Mouse (Mus musculus) forebrain, embryonic 12.5 days (tissue): Measurements from ENCODE around the gene Mboat1. TPM values are rescaled to one million over a fixed set of nuclear protein-coding genes. Genes with fewer than 3 reads are reported as not detected.

Source experiments
- ATAC-seq: fragments of 200-750 bp; cut with Nextera tagmentation; 2 replicates; pipeline ENCODE4 v1.8.0; 2017; ENCODE audit warnings: moderate TSS enrichment; ENCODE audit not compliant: low FRiP score
- H3K27ac ChIP-seq: fragments of 300-500 bp; sonication (generic); 2 replicates; pipeline ENCODE4 v1.5.1; 2016; ENCODE audit warnings: mild to moderate bottlenecking
- H3K27me3 ChIP-seq: fragments of 300-500 bp; sonication (generic); 2 replicates; pipeline ENCODE4 v1.6.1; 2016; ENCODE audit warnings: mild to moderate bottlenecking
- H3K36me3 ChIP-seq: fragments of 300-500 bp; sonication (generic); replicated peaks from 2 replicates; pipeline ENCODE4 v1.6.1; 2016; ENCODE audit warnings: mild to moderate bottlenecking
- H3K4me1 ChIP-seq: fragments of 300-500 bp; sonication (generic); 2 replicates; pipeline ENCODE4 v1.6.1; 2016
- H3K4me2 ChIP-seq: fragments of 300-500 bp; sonication (generic); 2 replicates; pipeline ENCODE4 v1.6.1; 2016; ENCODE audit warnings: mild to moderate bottlenecking, moderate library complexity
- H3K4me3 ChIP-seq: fragments of 300-500 bp; sonication (generic); replicated peaks from 2 replicates; pipeline ENCODE4 v1.5.1; 2016; ENCODE audit warnings: mild to moderate bottlenecking
- H3K9ac ChIP-seq: fragments of 300-500 bp; sonication (generic); 2 replicates; pipeline ENCODE4 v1.6.1; 2016; ENCODE audit warnings: mild to moderate bottlenecking
- H3K9me3 ChIP-seq: fragments of 300-500 bp; sonication (generic); 2 replicates; pipeline ENCODE4 v1.6.1; 2016
- WGBS: fragments of 180-500 bp; shearing (Covaris S2); methylation state at CpG from one replicate; pipeline ENCODE4 v1.1.7; 2016; 5-methylcytosine and 5-hydroxymethylcytosine counted together
- polyA plus RNA-seq: library from polyadenylated mRNA; unstranded; fragments of >200 nt; fragmentation: Nextera tagmentation; extraction: Ambion mirVana; gene quantifications from 2 replicates; pipeline ENCODE4 v1.2.1, GENCODE M21; 2016

Gene Mboat1
- polyA plus RNA-seq, 1 experiment from 2014 or later: 5.1 TPM

- Histone ChIP-seq H3K4me1 (no peaks in the 10 kb centered on the region), H3K27ac (no peak overlapping the region), H3K9ac (no peak overlapping the region), H3K36me3 (no peaks in the 10 kb centered on the region), H3K4me3 (no peak overlapping the region), H3K27me3 (no peaks in the 10 kb centered on the region), H3K9me3 (no peaks in the 10 kb centered on the region), H3K4me2 (no peak overlapping the region)
- 92% methylated on average over 4 of the region's 4 CpGs for WGBS
- ATAC-seq: no peak
These were observed 18.0 kb downstream of the Mboat1 start for GRCm38 (mm10) chr13:30154264-30154663.

GRCm38 (mm10) chr13:30159626-30160025, 23.3 kb downstream of the Mboat1 start:
- 89% methylated on average over 4 of the region's 4 CpGs for WGBS
- no peak overlapping the region for H3K9ac ChIP-seq
- H3K4me1 ChIP-seq: no peaks in the 10 kb centered on the region
- no peaks in the 10 kb centered on the region for H3K36me3 ChIP-seq
- no peaks in the 10 kb centered on the region for H3K27me3 ChIP-seq
- H3K9me3 ChIP-seq: no peaks in the 10 kb centered on the region
- H3K4me2 ChIP-seq: no peak overlapping the region
- ATAC-seq: no peak
- no peak overlapping the region for H3K4me3 ChIP-seq
- H3K27ac ChIP-seq: no peak overlapping the region

- H3K9me3 ChIP-seq: no peaks in the 10 kb centered on the region
- WGBS: 93% methylated on average over 2 of the region's 2 CpGs
- H3K9ac ChIP-seq: no peak overlapping the region
- H3K4me2 ChIP-seq: no peak overlapping the region
- H3K4me1 ChIP-seq: no peaks in the 10 kb centered on the region
- H3K27ac ChIP-seq: no peak overlapping the region
- no peak overlapping the region for H3K4me3 ChIP-seq
- ATAC-seq: no peak
- H3K36me3 ChIP-seq: no peaks in the 10 kb centered on the region
- H3K27me3 ChIP-seq: no peaks in the 10 kb centered on the region
These were observed 27.2 kb downstream of the Mboat1 start for GRCm38 (mm10) chr13:30163521-30163920.

- H3K36me3 ChIP-seq: no peaks in the 10 kb centered on the region
- WGBS: 84% methylated on average over 13 of the region's 14 CpGs
- no peak overlapping the region for H3K4me2 ChIP-seq
- H3K27ac ChIP-seq: no peak overlapping the region
- no peaks in the 10 kb centered on the region for H3K27me3 ChIP-seq
- no peaks in the 10 kb centered on the region for H3K9me3 ChIP-seq
- no peak overlapping the region for H3K9ac ChIP-seq
- H3K4me3 ChIP-seq: no peak overlapping the region
- H3K4me1 ChIP-seq: no peaks in the 10 kb centered on the region
- ATAC-seq: no peak
These were observed 30.1 kb downstream of the Mboat1 start for GRCm38 (mm10) chr13:30166138-30167090.

GRCm38 (mm10) chr13:30167499-30167898, 31.2 kb downstream of the Mboat1 start:
- 90% methylated on average over 4 of the region's 4 CpGs for WGBS
- Histone ChIP-seq H3K4me3 (no peak overlapping the region), H3K4me2 (no peak overlapping the region), H3K9me3 (no peaks in the 10 kb centered on the region), H3K36me3 (no peaks in the 10 kb centered on the region), H3K9ac (no peak overlapping the region), H3K4me1 (no peaks in the 10 kb centered on the region), H3K27ac (no peak overlapping the region), H3K27me3 (no peaks in the 10 kb centered on the region)
- no peak for ATAC-seq

GRCm38 (mm10) chr13:30168803-30169202, 32.5 kb downstream of the Mboat1 start:
- Histone ChIP-seq H3K4me1 (no peaks in the 10 kb centered on the region), H3K9ac (no peak overlapping the region), H3K27ac (no peak overlapping the region), H3K9me3 (no peaks in the 10 kb centered on the region), H3K36me3 (no peaks in the 10 kb centered on the region), H3K27me3 (no peaks in the 10 kb centered on the region), H3K4me2 (no peak overlapping the region), H3K4me3 (no peak overlapping the region)
- WGBS: 74% methylated on average over 4 of the region's 4 CpGs
- no peak for ATAC-seq

- Histone ChIP-seq H3K4me3 (no peak overlapping the region), H3K9me3 (no peaks in the 10 kb centered on the region), H3K4me1 (no peaks in the 10 kb centered on the region), H3K27me3 (no peaks in the 10 kb centered on the region), H3K4me2 (no peak overlapping the region), H3K27ac (no peak overlapping the region), H3K36me3 (no peaks in the 10 kb centered on the region), H3K9ac (no peak overlapping the region)
- no peak for ATAC-seq
- WGBS: 81% methylated on average over 6 of the region's 6 CpGs
These were observed 33.8 kb downstream of the Mboat1 start for GRCm38 (mm10) chr13:30170061-30170460.

GRCm38 (mm10) chr13:30174586-30174985, 38.3 kb downstream of the Mboat1 start:
- ATAC-seq: no peak
- no peaks in the 10 kb centered on the region for H3K36me3 ChIP-seq
- no peaks in the 10 kb centered on the region for H3K4me1 ChIP-seq
- H3K9ac ChIP-seq: no peak overlapping the region
- no peak overlapping the region for H3K4me3 ChIP-seq
- no peak overlapping the region for H3K27ac ChIP-seq
- no peak overlapping the region for H3K4me2 ChIP-seq
- 98% methylated on average over 4 of the region's 4 CpGs for WGBS
- H3K9me3 ChIP-seq: no peaks in the 10 kb centered on the region
- no peaks in the 10 kb centered on the region for H3K27me3 ChIP-seq

GRCm38 (mm10) chr13:30177356-30177755, 41.1 kb downstream of the Mboat1 start:
- Histone ChIP-seq H3K4me1 (no peaks in the 10 kb centered on the region), H3K27me3 (no peaks in the 10 kb centered on the region), H3K36me3 (no peaks in the 10 kb centered on the region), H3K27ac (no peak overlapping the region), H3K4me3 (no peak overlapping the region), H3K9me3 (no peaks in the 10 kb centered on the region), H3K9ac (no peak overlapping the region), H3K4me2 (no peak overlapping the region)
- ATAC-seq: no peak
- 84% methylated on average over 6 of the region's 6 CpGs for WGBS

GRCm38 (mm10) chr13:30185549-30185948, 49.3 kb downstream of the Mboat1 start:
- no peak for ATAC-seq
- WGBS: 44% methylated on average over 6 of the region's 6 CpGs
- Histone ChIP-seq H3K9ac (no peak overlapping the region), H3K27me3 (no peaks in the 10 kb centered on the region), H3K4me2 (no peak overlapping the region), H3K9me3 (no peaks in the 10 kb centered on the region), H3K36me3 (no peaks in the 10 kb centered on the region), H3K4me1 (peaks cover 13% of the 10 kb centered on the region), H3K27ac (no peak overlapping the region), H3K4me3 (no peak overlapping the region)

- Histone ChIP-seq H3K4me2 (no peak overlapping the region), H3K4me3 (no peak overlapping the region), H3K9ac (no peak overlapping the region), H3K4me1 (peaks cover 13% of the 10 kb centered on the region), H3K9me3 (no peaks in the 10 kb centered on the region), H3K27me3 (no peaks in the 10 kb centered on the region), H3K36me3 (no peaks in the 10 kb centered on the region), H3K27ac (no peak overlapping the region)
- 34% methylated on average over 6 of the region's 6 CpGs for WGBS
- no peak for ATAC-seq
These were observed 49.7 kb downstream of the Mboat1 start for GRCm38 (mm10) chr13:30185959-30186358.

- Histone ChIP-seq H3K27me3 (no peaks in the 10 kb centered on the region), H3K9ac (no peak overlapping the region), H3K27ac (no peak overlapping the region), H3K4me3 (no peak overlapping the region), H3K4me1 (peaks cover 13% of the 10 kb centered on the region), H3K4me2 (no peak overlapping the region), H3K9me3 (no peaks in the 10 kb centered on the region), H3K36me3 (no peaks in the 10 kb centered on the region)
- peak; percentile 58; the same call in 1 of the 2 replicates for ATAC-seq
- WGBS: 41% methylated on average over 8 of the region's 8 CpGs
These were observed 50.2 kb downstream of the Mboat1 start for GRCm38 (mm10) chr13:30186456-30186855.
